Mouse (Mus musculus) right cerebral cortex, postnatal 36 days (tissue): ENCODE measurements around the gene Bpgm.

Experiments used
- DNase-seq, 2 experiments: peaks; one replicate each; pipeline ENCODE4 v3.0.0; 2022; ENCODE audit warnings: low spot score in 2 of 2, mixed read lengths in 1 of 2

The Bpgm gene

DNA sequence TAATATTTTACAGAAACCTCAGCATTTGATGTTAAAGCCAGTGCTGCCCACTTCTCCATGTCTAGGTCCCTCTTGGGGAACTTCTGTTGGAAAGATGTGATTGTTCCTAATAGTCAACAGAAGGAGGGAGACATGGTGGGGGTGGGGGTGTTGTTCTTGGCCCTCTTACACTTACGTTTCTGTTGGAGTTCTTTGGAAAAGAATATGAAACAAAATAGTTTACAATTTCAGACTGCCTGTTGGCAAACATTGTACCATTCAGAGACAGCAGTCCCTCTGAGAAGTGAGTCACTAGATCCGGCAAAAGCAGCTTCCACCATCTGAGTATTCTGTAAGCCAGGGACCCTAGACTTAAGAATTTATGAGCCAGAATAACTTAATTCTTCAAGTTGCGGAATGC lies 54.0 kb downstream of the Bpgm start:
- DNase-seq: no peak

DNA sequence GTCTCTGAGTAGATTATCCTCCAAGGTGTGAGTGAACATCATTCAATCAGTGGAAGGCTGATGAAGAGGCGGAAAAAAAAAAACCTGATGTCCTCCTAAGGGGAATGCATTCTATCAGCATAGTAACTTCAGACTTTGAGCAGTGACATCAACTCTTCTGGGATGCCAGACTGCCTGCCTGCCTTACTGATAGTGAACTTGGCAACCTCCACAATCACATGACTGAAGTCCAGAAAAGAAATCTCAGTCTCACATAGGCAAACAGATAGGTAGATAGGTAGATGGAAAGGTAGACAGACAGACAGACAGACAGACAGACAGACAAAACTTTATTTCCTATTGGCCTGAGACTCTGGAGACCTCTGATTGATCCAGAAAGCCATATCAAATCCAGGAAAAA lies 57.0 kb downstream of the Bpgm start:
- DNase-seq: no peak

DNA sequence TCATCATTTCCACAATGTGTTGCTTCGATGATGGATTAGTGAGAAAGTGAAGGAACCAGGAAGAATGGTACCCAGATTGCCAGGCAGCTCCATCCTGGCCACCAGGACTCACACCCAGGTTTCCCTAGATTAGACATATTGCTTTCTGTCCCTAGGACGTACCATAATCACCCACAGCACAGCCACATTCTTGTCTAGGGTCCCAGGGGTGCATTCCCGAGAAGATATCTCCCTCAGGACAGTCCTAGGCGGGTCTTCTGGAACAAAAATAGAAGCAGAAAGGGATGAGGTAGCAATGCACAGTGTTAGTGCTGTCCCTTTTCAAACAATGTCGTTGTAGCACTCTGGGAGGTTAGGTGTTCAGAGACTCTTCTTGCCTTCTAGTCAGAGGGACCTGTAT lies 57.9 kb downstream of the Bpgm start:
- DNase-seq: no peak

DNA sequence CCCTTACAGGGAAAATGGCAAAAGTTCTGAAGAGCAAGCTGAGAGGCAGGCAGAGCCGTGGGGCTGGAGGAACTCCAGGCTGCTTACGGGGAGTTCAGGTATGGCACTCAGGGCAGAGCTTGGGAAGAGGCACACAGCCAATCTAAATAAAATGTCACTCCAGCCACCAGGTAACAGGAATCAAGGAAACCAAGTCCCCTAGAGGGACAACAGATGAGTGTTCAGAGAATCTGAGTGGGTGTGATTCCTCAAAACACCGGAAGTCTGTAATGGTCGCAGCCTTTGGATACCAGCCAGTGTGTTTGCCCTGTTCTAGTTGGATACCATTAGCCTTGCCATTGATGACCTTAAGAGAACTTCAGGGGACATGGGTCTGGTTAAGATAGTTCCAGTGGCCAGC lies 66.9 kb downstream of the Bpgm start:
- DNase-seq: no peak

DNA sequence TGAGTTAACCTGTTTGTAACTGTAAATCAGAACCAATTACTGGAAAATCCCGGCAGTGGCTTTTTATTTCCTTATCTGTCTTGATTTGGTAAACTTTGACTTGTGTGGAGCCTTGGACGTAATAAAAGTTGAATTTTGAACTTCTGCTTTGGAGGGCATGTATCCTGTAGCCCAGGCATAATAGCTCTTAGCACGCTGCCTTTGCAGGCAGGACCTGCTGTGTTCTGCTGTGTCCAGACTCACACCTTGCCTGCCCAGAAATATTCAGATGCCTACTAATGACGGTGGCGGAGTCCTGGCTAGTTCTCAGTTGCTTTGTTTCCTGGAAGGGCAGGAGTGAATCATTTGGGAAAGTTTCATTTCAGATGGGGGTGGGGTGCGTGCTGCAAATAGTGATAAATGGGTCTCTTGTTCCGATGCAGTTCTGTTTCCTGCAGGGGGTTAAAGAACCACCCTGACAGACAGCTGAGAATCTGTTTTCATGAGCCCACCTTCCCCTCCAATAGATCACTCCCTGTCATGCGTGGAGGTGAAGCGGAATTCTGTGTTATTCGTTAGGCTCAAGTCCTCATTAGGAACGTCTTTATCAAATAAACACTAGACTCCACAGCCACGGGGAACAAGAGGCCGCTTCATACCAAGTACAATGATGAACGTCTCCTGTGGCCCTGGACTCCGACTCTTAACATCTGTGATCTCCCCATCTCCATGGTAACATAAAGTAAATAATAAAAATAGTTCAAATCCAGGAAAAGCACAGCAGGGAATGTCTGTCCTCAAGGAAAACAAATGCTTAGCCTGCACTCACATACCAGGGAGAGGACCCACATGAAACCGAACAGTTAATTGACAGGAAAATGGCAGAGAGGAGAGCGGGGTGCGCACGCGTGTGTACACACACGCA lies 67.5 kb downstream of the Bpgm start:
- DNase-seq: no peak

DNA sequence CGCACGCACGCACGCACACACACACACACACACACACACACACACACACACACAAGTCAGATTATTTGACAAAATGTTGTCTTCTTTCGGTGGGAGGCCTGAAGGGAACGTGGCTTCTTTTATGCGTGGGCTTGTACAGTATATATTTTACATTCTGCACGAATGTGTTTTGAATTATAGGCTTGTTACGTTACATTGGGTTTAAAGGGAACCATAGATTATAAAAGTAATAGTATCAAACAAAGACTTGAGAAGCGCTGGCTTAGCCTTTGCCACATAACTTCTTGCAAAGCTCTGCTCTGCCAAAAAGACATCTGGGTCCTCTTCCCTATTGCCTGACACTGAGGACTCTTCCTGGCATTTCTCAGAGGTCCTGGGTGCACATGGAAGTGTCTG lies 68.2 kb downstream of the Bpgm start:
- DNase-seq: no peak

DNA sequence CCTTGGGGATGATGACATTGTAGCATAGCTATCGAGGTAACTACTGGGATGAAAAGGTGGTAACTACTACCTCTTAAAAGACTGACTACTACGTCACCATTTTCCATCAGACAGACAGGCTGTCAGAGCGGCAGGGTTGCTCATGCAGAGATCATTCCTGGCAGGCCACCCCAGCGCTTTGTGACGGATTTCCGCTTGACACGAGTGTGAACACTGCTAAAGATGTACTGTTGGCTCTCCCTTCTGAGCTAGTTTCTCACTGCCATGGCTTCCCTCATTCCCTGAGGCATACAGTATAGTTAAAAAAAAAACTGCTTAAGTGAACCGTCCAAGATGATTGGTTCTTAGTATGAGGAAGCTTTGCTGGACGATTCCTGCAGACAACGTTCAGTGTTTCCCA lies 69.3 kb downstream of the Bpgm start:
- no peak for DNase-seq

DNA sequence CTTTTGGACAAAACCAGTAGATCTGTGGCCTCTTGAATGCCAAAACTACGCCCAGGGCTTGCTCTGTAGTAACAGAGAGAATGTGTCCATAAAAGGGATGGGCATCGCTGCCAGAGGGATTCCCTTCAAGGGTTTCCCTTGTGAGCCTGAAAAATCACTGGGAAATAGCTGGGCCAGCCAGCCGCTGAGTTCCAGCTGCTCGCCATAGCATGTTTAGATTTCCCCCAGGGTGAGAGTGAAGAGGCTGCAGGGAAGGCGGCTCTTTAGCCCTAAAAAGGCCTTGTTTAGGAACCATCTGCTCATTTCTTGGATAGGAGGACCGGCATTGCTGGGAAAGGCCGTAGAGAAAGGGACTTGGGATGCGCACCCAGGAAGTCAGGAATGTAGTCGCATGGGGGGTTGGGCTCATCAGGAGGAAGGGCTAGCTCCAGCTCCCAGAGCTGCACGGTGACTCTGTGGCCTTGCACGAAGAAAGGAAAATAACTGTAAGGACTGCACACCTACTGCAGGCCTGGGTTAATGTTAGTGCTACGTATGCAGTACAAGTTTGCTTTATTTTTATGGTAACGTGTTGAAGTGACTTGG lies 72.5 kb downstream of the Bpgm start:
- DNase-seq: no peak

DNA sequence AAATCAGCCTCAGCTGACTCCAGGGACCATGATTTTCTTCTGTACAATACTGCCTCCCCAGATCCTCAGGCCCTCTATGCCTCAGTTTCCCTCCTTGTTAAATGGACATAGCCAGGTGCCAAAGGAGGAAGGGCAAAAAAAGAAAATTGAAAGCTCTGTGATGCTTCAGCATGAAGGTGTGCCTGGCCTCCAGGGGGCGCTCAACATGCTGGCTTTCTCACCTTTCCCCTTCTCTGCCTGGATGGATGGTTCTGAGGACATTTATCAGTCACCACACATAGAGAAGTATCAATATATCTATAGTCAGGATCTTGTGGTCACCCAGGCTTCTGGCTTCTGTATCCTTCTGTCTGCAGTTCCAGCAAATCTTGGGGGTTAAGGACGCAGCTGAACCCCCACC lies 73.0 kb downstream of the Bpgm start:
- DNase-seq: no peak

DNA sequence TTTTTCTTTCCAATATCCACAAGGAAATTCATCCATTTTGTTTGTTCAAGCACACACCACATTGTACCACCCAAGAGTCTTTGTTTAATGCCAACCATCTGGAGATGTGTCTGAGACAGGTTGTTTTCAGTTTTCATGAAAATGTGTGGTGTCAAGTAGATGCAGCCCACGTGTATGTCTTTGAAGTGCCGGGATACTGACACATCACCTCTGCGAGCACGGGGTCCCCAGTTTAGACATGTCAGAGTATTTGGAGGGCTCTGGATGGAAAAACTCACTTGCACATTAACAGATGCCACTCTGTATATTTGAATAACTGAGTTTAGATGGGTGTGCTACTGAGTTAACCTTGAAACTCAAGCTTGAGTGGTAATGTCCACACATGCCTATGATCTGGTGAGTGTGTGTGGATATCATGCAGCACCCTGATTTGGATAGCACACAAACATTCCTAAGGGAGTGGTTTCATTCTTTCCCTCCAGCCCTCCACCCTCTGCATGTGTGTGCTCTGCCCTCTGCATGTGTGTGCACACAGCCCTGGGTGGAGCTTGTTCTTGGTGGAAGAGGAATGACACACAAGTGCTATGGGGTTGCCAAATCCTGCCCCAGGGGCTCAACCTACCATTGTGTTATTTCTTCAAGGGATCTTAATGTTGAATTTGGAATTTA lies 76.6 kb downstream of the Bpgm start:
- no peak for DNase-seq

DNA sequence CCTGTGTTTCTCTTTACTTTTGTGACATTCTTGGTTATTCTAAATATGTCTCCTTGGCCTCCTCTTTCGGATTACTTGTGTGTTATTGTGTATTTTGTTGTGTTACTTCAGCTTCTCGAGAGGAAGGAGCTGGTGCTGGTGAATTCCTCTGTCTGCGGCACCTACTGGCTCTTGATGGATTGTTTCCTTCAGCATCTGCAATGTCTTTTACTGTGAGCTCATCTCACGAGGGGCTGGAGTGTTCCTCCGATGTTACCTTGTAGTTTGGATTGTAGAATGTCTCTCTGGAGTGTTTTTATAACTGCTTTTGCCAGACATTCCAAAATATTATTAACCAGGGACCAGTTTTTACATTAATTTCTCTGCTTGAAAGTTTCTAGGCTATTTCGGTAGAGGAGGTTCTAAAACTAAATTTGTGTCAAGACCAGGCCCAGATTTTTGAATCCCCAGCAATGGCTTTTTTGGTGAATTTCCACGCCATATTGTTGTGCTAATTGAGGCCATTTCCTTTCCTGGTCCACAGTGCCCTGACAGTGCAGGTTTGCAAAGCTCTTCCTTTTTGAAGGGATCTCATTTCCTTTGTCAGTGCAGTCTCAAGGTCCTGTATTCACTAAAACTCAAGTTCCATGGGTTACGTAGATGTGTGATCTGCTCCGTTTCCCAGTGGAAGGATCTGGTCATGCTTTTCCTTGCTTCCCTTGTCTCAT lies 78.4 kb downstream of the Bpgm start:
- DNase-seq: no peak
